Mouse (Mus musculus) spleen, postnatal 10 days (tissue): ENCODE measurements around the gene Vwa8.

Source experiments
- DNase-seq, 2 experiments: peaks; one replicate each; pipeline ENCODE4 v3.0.0; 2021 to 2022; ENCODE audit warnings: low spot score in 2 of 2

The Vwa8 gene

DNA sequence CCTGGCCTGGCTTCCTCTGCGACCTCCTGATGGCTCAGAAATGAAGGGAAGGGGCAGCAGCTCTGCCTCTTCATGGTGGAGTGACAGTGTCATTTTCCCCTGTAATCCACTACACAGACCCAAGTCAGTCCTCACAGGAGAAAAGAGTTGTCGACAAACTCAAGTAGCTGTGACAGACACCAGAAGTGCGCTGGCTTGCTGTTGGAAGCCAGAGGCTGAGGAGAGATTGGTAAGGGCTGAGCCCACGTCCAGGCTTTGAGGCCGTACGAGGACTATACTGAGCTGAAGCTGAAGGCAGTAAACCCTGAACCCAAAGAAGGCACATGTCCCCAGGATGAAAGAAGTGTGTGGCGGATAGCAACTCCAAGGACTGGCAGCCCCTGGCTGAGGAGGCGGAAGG, 376.6 kb downstream of the Vwa8 start:
- DNase-seq = no peak

DNA sequence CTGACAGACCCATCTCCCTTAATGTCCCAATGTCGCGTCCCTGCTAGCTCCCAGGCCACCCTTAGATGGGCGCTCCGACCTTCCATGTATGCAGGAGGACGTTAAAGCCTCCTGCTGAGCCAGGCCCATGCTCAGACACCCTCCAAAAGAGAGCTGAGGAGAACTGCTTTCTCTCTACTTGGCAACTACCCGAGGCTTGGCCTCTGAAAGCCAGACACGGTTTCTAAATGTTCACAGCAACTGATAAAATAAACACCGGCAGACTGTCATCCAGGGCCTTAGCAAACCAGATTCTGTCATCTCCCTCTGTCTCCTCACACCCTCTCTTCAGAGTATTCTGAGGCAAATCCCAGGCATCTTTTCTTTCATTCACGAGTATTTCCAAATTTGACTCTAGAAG, 377.2 kb downstream of the Vwa8 start:
- no peak for DNase-seq

DNA sequence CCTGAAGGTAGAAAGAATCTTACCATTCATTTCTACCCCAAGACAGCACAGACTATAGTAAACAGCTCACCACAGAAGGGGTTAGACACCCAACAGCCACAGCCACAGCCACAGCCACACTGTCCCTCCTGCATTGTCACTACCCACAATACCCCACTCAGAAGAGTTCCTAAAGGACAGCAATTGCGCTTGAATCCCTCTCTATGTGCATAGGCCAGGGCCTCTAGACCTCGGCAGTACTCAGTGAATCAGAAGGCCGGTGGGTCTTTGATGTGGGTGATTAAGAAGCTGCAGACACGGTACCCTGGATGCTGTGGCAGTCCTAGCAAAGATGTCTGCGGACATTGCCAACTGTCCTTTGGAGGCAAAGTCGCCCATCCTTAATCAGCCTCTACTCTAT, 377.9 kb downstream of the Vwa8 start:
- no peak for DNase-seq

DNA sequence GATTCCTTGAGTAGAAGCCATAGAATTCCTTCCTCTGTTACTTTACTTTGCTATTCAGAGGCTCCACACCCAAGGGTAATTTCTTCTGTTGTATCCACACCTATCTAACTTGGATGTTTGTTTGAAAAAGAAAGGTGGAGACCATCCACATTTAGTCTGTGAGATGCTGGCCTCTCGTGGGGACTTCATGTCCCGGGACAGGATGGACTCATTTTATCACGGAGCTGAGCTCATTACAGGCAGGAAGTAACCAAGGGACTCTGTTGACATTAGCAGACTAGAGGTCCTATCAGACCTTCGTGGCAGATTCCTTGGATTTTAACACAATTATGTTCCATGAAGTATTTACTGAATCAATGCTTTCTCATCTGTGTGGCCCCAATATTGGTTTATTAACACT, 379.1 kb downstream of the Vwa8 start:
- DNase-seq = no peak

DNA sequence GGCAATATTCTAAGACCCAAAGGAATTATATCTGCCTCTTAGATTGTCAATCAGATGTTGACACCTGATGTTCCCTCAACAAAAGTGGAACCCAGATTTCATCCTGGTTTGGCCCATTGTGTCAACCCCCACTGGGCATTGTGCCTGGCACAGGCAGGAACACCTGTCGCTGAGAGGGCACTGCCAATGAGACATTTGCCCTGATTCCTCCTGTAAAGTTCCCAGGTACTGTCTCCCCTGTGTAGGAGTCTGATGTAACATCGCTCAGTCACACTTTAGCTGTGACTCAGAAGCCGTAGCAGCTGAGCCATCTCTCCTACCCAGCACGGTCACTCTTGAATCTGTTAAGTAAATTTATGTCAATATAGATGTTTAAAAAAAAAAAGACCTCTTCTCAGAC, 382.8 kb downstream of the Vwa8 start:
- DNase-seq = no peak

DNA sequence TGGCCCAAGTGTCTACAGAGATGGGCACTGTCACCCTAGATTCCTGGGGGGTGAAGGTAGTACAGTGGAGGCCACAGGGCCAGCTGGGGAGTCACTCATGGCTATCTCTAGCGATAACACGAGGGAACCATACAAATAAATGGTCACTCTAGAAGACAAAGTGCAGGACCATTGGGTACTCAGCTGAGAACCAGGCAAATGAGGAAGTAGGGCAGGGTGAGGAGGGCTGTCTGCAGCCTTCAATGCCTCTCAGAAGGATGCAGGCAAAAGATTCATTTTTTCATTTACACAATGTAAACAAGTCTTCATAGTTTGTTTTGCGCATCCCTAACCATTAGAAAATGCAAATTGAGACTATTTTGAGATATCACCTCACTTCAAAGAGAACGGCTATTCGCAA, 384.8 kb downstream of the Vwa8 start:
- peak in 1 of 2 experiments; percentile 12 for DNase-seq

DNA sequence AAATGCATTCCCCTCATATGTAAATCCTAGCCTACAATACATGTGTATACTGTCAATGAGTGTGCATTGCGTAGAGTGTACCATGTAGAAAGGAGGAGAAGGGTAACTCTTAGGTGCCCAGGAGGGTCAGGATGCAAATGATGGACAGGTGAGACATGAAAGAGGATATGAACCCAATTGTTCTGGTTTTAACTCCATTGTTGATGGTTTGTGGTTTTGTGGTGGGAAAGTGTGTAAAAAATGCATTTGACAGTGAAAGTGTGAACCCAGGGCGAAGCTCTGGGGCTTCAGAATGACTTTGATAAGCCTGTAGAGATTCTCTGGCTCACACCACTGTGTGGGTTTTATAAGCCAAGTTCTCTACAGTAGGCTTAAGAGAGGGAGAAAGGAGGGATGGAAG, 385.7 kb downstream of the Vwa8 start:
- no peak for DNase-seq

DNA sequence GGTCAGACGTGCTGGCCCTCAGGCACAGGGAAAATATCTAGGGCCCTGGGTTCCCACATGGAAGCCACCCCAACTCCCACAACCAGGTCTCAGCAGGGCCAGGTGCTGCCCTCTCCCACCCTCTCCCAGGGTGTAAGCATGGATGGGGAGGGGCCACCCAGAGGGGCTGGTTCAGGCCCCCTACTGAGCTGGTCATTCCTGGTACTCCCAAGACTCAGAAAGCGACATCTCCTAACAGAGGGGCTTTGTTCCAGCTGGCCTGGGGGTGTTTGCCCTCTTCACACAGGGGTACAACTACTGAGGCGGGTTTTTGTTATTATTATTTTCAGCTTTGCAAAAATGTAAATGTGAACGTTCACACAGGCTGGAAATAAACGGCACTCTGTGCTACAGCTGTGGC, 386.3 kb downstream of the Vwa8 start:
- DNase-seq = peak in 1 of 2 experiments; percentile 8

DNA sequence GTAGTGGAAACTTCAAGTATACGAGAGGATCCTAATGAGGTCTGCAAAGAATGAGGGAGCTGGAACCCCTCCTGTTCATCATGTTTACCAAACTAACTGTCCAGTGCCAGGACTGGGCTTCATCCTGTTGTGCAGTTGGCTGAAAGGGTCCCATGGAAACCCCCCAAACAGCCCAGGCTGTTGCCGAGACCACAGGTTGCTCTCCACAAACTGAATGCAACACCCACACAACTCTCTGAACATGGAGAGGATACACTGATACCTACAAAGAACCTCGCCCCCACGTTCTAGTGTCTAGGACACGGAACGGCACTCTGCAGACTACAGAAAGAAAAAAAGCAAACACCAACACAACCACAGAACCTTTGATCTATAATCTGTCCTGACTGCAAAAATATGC, 387.4 kb downstream of the Vwa8 start:
- DNase-seq = peak in 1 of 2 experiments; percentile 2

DNA sequence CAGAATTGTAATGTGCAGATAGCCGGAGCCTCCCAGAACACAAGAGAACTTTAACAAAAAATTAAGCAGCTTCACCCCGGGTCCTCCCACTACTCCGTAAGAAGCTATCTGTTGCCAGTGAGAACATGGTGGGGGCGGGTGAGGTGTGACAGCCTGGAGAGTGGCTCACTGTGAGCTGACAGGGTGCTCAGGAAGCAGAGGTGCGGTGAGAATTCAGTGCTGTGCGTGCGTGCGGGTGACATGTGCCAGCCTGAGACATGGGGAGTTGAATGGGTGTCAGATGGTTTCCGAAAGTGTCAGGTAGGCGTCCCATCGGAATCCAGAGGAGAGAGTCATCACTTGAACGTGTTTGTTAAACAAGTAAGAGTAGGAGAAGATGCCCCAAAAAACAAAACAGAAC, 390.6 kb downstream of the Vwa8 start:
- DNase-seq = no peak

DNA sequence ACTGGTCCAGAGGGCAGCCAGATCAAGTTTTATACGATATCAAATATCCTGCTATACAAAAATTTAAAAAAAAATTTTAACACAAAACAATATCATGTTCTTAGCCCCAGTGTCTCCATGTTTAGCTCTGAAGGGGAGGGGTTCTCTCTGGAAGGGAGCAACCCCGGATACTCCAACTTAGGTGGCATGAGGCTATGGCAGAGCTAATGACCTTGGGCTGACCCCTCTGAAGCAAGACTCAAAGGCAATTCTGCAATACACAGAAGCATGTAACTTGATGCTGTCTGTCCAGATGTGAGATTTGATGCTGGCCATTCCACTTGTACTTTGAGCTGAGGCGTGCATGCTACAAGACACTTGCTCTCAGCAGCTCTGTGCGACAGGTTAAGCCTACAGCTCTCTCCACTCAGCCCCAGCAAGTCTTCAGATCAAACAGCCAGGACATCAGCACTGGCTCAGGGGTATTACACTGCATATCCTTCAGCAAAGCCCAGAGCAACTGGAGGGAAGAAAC, 392.3 kb downstream of the Vwa8 start:
- DNase-seq = no peak

DNA sequence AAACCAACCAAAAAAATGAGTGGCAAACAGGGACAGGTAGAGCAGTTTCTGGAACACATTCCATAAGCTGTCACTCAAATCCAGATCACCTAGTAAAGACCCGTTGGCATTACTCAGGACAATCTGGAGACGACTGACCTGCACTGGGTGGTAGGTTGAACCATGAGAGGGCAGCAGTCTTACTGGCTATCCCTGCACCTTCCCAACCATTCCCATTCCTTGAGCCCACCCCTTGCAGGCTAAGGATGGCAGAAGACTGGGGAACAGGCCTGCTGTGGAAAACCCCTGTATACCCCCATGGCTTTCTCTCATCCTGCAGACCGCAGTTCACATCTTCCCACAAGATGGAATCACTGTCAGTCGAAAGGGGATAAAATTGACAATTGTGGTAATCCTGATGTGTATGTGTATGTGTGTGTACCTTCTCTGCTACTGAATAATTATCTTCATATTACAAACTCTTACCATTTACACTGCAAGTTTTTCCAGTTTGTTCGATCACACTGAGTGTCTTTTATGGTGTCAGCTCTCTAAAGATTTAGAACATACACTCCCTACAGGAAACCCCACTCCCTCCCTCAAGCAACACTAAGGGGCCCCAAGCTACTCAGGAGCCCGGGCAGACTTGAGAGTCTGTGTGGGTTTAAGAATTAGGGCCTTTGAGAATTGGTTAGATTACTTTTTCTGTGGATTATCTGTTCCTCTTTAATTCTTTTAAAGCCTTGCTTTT, 393.0 kb downstream of the Vwa8 start:
- no peak for DNase-seq

DNA sequence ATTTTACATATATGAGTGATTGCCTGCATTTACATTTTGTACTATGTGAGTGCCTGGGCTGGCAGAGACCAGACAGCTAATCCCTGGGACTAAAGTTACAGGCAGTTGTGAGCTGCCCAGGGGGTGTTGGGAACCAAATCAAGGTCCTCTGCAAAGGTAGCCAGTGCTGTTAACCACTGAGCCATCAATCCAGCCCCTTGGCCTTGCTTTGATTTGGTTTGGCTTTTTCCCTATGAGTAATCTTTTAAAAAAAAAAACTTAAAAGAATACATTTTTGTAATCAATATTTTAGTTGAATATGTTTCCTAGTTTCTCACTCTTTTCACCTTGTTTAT, 393.5 kb downstream of the Vwa8 start:
- DNase-seq = no peak

DNA sequence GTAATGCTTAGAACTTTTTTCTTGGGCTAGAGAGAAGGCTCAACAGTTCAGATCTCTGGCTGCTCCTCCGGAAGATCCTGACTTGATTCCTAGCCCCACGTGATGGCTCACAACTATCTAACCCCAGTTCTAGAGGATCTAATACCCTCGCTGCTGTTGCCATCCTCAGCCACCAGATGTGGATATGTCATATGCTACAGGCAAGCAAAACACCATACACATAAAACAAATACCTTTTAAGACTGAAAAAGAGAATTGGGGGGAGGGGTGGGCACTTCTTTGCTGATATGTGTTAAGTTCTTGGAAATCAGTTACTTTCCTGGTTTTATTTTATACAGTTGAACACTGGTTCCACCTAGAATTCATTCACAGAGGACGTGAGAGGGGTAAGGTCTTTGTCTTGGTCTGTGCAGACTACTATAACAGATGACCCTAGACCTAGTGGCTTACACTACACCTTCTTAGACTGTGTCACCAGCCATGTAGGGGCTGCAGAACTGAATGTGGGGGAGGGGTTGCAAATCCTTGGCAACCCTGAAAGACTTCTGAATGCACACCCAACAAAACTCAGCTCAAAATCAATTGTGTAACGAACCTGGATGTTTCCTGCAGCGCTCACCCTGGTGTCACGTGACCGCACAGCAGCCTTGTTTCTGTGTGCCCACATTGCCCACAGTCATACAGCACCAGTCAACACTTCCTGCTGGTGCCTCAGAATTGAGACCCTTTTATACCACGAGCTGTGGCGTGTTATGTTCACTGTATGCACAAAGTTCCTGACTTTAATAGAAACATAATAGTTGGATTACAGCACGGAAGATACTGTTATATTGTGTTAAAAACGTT, 394.4 kb downstream of the Vwa8 start:
- peak in 1 of 2 experiments; percentile 65 for DNase-seq

DNA sequence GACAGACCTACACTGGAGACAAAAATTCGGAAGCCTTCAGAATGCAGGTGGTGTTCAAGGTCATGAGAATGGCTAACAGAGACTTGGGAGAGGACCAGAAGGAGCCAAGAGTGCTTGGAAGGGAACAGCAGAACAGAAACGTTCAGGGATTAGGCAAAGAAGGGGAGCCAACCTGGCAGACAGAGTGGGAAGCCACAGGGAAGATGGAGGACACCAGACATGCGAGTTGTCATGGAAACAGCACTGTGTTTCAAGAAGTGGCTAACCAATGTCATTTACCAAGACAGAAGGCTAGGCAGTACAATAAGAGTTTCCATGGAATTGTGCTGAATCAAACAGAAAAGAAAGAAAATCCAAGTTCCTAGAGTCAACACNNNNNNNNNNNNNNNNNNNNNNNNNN, 395.7 kb downstream of the Vwa8 start:
- DNase-seq = no peak

DNA sequence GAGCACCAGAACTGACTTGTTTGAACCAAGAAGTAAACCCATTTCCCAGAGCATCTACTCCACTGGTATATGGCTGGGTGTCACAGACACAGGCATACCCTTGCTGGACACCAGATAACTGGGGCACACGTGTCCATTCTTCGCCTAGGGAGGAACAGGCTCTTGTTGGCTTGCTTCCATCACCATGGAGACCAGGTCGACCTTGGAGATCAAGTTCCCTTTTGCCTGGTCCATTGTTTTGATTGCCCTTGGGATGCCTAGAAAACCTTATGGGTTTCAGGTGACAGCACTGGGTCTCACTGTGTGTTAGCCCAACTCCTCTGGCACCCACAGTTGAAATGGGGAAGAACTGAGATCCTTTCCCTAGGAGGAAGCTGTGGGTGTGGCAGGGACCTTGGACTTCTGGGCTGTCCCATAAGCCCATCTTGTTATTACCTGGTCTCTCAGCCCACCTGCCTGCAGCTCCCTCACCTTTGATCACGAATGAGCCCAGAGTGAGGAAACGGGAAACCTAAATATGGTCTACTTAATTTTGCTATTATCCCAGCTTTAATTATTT, 403.0 kb downstream of the Vwa8 start:
- no peak for DNase-seq
